Mouse (Mus musculus): ENCODE measurements around the gene Cdh23.

Cdh23 gene

GRCm38 (mm10) chr10:60577125-60577919 is 119.0 kb downstream of the Cdh23 start:
- DNase-seq (ENCODE audit: low spot score) = no peak

GRCm38 (mm10) chr10:60574851-60575250 is 121.4 kb downstream of the Cdh23 start:
- no peak for DNase-seq (ENCODE audit: low spot score)

- no peak for DNase-seq (ENCODE audit: low spot score)
Observed at GRCm38 (mm10) chr10:60571491-60571890, 124.8 kb downstream of the Cdh23 start.

DNA sequence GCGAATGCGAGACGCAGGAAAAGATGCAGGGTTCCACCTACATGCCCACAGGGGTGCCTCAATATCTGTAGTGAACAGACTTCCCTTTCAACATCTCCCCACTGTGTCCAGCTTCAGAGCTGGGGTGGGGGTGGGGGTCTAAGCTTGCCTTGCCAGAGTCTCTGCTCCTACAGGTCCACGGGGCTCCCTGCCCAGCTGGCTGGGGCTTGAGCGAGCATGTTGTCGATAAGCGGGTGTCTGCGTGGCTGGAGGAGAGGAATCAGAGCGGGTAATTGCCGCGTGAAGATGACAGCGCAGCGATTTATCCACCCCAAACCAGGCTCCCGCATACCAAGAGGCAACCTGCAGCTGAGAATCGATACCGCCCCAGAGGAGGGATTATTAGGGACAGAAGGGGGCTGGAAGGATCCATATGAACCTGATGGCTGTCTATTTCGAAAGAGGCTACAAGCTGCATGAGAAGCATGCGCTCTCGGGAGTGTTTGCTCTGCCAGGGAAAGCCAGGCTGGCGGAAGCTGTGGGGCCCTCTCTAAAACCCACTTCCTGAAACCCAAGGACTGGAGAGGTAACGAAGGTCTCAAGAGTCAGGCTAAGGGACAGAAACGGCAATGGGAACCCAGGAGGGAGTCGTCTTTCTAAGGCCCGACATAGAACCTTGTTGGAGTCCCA is 129.8 kb downstream of the Cdh23 start:
- no peak for DNase-seq (ENCODE audit: low spot score)

- no peak for DNase-seq (ENCODE audit: low spot score)
Observed at GRCm38 (mm10) chr10:60564136-60564535, 132.2 kb downstream of the Cdh23 start.

GRCm38 (mm10) chr10:60562946-60563345 is 133.3 kb downstream of the Cdh23 start:
- no peak for DNase-seq (ENCODE audit: low spot score)

- DNase-seq (ENCODE audit: low spot score) = no peak
Observed at GRCm38 (mm10) chr10:60558491-60558927, 137.8 kb downstream of the Cdh23 start.

GRCm38 (mm10) chr10:60552951-60553635 is 143.2 kb downstream of the Cdh23 start:
- DNase-seq (ENCODE audit: low spot score) = no peak

- no peak for DNase-seq (ENCODE audit: low spot score)
Observed at GRCm38 (mm10) chr10:60539164-60539914, 157.0 kb downstream of the Cdh23 start.

DNA sequence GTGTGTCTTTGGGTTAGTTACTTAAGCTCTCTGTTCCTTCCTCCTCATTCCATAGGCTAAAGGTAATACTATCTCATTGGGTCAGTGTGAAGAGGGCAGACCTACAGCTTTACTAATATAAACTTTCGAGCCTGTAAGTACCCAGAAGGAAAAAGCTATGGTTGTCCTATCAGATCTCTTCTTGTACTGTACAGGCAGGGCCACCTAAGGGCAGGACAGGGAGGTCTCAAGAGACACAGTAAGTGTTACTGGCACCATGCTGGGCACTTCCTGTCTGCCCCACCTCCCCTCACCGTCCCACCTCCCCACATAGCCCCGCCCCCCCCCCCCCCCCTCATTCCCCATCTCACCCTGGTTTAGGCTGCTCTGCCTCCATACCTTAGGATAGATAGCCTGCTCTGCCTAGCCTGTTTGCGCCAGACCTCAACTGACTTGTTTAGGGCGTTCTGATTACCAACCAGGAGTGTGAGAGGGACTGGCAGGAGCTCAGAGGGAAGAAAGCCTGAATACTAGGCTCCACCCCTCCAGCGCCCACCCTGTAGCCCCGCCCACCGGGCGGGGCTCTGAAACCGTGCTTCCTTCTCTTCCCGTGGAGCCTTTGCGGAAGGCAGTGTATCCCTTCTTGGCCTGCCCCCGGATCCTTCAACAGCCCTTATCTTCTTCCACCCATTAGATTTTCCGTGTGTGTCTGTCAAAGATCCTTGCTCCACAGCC is 160.0 kb downstream of the Cdh23 start:
- no peak for DNase-seq (ENCODE audit: low spot score)

- no peak for DNase-seq (ENCODE audit: low spot score)
Observed at GRCm38 (mm10) chr10:60532502-60532901, 163.8 kb downstream of the Cdh23 start.

DNA sequence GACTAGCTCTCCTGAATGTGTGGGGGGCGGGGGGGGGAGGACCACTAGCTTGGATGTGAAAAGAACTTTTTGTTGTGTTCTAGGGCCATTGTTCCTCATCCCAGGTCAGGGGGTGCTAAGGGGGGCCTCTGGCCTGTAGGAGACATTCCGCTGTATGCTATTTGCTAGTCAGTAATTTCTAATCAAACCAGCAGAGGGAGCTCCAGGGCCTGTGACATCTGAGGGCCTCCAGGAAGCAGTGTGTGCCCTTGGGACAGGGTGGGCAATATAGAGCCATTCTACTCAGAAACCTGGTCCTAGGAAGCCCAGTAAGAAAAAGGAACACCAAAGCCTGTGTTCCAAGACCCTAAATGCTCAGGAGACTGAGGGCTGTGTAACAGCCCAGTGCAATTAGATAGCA is 164.9 kb downstream of the Cdh23 start:
- no peak for DNase-seq (ENCODE audit: low spot score)

DNA sequence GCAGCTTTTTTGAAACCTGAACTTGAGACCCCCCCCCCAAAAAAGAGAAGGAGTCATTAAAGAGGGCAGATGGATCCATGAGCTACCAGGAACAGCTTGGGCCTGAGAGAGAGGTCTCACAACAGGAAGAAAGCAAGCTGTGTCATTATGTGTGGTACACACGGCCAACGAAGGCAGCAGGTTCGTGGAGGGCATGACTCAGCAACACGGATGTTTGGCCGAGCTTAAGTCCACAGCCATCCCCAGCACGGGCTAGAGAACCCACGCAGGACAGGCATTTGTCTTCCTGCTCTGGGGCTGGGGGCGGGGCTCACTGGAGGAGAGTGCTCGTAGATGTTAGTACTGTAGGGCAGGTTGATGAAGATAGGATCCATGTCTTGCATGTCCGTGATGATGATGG is 165.7 kb downstream of the Cdh23 start:
- no peak for DNase-seq (ENCODE audit: low spot score)

GRCm38 (mm10) chr10:60527949-60528348 is 168.3 kb downstream of the Cdh23 start:
- DNase-seq (ENCODE audit: low spot score) = no peak

- DNase-seq (ENCODE audit: low spot score) = no peak
Observed at GRCm38 (mm10) chr10:60525081-60525480, 171.2 kb downstream of the Cdh23 start.

DNA sequence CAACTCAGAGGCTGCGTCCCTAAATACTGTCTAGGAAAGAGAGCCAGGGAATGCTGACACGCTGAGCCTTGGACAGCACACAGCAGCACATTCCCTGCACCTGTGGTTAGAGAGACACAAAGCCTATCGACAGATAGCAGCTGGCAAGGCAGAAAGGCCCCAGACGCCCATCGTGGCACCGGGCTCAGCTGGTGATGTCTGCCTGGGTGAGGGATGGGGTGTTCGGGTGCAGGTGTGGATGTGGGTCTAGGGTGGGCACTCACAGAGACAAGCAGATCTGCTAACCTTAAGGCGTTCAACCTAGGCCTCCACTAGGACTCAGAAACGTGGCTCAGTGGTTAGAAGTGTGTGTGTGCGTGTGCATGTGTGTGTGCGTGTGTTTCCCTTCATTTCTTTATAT is 180.0 kb downstream of the Cdh23 start:
- DNase-seq (ENCODE audit: low spot score) = no peak

- no peak for DNase-seq (ENCODE audit: low spot score)
Observed at GRCm38 (mm10) chr10:60498538-60498937, 197.8 kb downstream of the Cdh23 start.

DNA sequence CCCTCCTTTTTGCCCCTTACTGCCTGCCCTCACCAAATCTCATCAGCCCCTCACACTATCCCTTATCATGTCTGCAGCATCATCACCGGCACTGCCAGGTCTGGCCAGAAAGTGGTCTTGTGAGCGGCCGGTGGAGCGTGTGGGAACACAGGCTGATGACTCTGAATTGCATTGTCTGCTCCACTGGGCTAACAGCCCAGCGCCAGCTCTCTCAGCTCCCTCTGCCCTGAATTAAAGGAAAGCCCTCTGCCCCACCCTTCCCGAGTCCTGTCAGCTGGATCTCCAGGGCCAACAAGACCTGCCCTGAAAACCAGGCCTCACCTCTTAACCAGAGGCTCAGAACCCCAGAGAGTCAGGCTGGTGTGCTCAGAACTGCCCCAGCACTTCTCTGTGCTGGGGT is 201.2 kb downstream of the Cdh23 start:
- no peak for DNase-seq (ENCODE audit: low spot score)

- DNase-seq (ENCODE audit: low spot score) = no peak
Observed at GRCm38 (mm10) chr10:60491538-60491937, 204.8 kb downstream of the Cdh23 start.

DNA sequence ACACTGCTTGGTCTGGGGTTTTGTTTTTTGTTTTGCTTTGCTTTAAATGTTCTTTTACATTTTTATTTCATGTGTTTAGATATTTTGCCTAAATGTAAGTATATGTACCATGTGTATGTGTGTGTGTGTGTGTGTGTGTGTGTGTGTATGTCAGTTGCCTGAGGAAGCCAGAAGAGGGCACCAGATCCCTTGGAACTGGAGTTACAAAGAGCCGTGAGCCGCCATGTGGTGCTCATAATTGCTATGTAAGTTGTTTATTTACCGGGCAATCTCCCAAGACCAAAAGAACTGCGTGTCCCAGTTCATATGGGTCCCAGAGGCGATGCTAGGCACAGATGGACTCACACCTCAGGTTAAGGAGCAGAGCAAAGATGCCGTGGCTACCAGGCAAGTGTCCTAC is 214.9 kb downstream of the Cdh23 start:
- DNase-seq (ENCODE audit: low spot score) = no peak

- DNase-seq (ENCODE audit: low spot score) = no peak
Observed at GRCm38 (mm10) chr10:60474549-60474948, 221.7 kb downstream of the Cdh23 start.

Measured in ovary, postnatal 10 days (tissue).